Mouse (Mus musculus): ENCODE measurements around the gene Kcng3. TPM values are rescaled to one million over a fixed set of nuclear protein-coding genes. Genes with fewer than 3 reads are reported as not detected.

Kcng3 gene
- total RNA-seq (2022), result 10 to 100 TPM; 11.2 to 13.0 (median 11.9) TPM

DNA sequence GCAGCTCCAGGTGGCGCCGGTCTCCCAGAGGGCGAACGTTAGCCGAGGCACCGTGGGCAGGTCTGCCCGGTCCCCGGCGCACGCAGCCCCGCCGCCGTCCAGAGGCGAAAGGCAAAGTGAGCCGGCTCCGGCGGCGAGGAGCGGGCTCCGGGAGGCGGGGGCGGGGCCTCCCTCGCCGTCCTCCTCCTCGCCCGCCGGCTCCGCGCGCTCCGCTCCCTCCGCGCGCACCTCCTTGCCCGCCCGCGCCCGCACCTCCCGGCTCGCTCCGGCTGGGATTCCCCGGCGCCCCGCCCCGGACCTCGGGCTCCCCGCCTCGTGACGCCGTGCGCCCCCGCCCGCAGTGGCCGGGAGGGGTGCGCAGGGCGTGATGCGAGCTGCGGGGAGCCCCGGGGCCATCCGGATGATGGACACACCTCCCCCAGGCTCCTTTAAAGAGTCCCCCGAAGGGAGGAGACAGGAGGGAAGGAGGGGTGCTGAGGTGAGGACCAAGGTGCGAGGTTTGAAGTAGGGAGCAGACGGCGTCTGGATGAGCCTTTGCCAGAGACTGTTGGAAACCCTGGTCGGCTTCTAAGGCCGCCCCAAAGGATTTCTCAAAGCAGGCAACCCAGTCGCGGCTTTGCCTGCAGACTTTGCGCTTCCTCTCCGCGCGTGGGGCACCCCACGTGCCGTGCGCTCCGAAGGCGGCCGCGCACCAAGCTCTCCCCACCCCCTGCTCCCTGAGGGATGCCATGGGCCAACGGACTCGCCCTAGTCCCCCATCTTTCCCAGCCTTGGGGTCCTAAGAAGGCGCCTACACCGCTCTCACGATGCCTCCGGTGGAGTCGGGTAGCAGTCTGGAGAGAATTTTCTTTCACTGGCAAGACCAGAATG, at the start of gene Kcng3:
Kcng3 (minus strand) TSS at position 113 of the 870 bp plus-strand sequence.
- peak; percentile 37 to 42 for DNase-seq (ENCODE audit: low spot score in 2 of 2)

DNA sequence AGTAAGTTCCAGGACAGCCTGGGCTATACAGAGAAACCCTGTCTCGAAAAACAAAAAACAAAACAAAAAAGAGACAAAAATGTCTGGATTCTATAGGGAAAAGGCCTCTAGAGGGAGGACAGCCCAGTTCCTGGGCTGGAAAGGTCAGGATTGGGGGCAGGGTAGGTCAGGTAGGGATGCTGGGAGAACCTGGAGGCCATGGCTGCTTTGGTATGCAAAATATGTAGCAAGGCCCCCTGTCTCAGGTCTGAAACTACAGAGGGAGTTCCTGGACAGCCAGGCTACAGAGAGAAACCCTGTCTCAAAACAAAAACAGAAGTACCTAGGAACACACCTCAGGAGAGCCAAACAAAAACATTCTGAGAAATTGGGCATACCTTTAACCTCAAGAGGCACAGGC, 45.7 kb upstream of the Kcng3 start:
- no peak for DNase-seq (ENCODE audit: low spot score in 2 of 2)

DNA sequence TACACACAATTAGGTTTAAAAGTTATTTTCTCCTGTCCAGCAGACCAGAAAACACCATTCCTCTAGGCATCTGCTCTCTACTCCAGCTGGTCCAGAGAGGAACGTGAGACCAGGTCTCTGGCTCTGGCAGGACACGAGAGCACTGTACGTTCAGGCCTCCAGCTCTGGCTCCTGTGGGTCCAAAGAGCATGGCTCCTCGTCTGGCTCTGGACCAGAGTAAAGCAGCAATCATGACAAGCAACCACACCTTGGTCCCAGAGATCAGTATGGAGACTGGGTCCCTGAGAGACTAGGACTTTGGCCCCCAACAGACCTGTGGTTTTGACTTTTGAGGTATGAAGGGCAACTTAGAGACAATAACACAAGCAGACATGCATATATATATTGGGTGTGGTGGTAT, 41.0 kb upstream of the Kcng3 start:
- DNase-seq (ENCODE audit: low spot score in 2 of 2), result no peak

DNA sequence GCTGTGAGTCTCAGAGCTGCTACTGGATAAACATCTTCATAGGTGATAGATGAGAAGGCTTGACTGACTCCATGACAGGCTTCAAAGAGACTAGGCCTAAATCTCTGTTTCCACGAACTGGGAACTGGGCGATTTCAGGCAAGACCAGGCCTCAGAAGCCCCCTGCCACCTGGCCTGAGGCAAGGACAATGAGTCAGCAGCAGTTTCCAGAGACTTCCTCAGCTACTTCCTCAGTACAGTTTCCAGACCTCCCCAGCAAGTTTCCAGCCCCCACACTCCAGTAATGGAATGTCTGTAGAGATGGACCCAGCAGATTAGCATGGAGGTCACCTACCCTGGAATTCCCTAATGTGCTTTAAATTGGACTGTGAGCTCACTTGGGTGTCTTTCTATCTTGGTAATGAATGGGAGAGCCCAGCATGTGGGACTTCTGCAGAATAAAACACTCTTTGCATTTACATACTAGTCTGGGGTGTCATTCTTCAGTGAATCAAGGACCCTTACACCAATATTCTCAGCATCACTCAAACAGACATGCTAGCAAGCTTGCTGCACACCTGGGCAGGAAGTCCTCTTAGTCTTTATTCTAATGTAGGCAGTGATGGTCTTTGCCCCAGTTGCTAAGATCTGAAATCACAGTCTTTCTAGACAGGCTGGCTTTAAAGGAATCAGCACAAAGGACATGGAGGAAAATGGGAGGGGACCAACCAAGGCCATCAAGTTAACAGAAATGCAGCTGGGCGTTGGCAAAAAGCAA, 36.4 kb upstream of the Kcng3 start:
- DNase-seq (ENCODE audit: low spot score in 2 of 2), result no peak

DNA sequence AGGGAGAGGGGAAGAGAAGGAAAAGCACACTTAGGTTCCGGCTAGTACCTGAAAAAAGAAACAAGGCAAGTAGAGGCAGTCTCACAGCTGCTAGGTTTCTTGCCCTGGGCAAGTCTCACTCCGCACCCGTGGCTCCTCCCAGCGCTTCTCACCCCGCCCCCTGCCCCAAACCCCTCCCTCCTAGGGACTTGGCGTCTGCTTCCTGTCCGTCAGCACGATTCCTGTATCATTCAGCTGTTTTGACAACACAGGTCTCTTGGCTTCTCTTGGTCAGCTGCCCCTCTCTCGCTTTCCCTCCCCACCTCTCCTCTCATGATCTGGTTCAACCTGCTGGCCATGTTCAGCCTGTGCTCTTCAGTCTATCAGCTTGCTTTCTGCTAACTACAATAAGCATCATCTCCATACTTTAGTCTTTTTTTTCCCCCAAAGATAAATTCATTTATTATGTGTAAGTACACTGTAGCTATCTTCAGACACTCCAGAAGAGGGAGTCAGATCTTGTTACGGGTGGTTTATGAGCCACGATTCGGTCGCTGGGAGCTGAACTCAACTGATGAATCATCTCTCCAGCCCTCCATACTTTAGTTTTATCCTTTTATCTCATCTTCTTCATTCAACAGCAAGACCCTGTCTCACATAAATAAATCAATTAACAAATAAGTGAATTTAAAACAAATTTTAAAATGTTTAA, 35.0 kb upstream of the Kcng3 start:
- DNase-seq (ENCODE audit: low spot score in 2 of 2), result no peak

- no peak for DNase-seq (ENCODE audit: low spot score in 2 of 2)
Observed at GRCm38 (mm10) chr17:83664761-83665160, 33.1 kb upstream of the Kcng3 start.

GRCm38 (mm10) chr17:83658943-83659342, 27.2 kb upstream of the Kcng3 start:
- no peak for DNase-seq (ENCODE audit: low spot score in 2 of 2)

DNA sequence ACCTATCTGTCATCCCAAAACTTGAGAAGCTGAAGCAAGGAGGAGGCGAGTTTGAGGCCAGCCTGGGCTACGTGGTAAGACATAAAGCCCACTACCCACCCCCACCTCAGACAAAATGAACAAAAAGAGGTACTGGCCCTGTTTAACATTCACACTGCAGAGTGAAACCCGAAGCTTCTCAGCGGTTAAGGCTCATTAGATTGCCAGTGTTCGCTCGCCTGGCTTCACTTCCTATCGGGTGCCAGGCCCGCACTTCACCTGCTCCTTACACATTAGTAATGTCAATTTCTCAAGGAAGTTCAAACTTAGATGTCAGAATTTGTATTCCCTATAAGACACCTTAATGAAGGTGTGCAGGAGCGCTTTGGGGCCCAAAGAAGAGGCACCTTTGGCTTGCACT, 25.7 kb upstream of the Kcng3 start:
- DNase-seq (ENCODE audit: low spot score in 2 of 2), result no peak

DNA sequence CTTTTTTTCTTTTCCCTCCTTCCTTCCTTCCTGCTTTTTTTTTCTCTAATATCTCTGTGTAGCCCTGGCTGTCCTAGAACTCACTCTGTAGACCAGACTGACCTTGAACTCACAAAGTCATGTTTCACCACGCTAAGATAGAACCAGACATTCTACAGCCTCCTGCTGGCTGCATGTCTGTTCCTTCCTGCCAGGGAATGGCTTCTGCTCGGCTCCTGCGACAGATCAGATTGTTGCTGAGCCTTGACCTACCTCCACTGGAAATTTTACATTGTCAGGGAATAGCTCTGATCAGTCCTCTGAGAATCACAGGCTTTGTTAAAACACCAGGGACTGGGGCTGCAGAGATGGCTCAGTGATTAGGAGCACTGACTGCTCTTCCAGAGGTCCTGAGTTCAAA, 24.0 kb upstream of the Kcng3 start:
- no peak for DNase-seq (ENCODE audit: low spot score in 2 of 2)

DNA sequence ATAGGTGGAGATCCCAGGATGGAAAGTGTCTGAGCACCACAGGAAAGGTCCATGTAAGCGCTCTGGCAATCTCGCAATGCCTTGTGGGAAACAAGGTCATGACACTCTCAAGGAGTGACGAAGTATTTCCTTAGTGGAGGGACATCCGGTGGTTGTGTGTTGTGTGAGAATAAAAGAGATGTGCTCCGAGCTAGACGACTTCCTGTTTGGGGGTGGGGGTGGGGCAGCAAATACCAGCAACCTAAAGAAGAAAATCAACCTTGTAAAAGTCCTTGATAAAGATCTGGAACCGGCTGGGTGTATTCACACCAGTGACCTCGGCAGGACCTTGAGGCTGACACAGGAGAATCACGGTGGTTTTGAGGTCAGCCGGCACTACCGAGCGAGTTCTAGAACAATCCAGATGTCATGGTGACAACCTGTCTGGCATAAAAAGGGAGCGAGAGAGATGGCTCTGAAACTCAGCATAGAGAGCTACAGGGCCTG, 23.0 kb upstream of the Kcng3 start:
- DNase-seq (ENCODE audit: low spot score in 2 of 2), result no peak

DNA sequence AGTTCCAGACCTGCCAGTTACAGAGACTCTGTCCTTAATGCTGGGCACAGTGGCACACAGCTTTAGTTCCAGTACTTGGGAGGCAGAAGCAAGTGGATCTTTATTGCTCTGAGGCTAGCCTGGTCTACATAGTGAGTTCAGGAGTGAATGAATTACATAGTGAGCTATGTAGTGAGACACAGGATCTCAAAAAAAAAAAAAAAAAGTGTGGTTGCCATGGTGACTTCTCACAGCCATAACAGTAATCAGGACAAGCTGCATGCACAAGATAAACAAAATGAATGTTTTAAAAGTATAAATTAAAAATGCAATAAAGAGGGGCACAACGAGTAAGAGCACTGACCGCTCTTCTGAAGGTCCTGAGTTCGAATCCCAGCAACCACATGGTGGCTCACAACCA, 21.9 kb upstream of the Kcng3 start:
- no peak for DNase-seq (ENCODE audit: low spot score in 2 of 2)

GRCm38 (mm10) chr17:83650932-83651682, 19.4 kb upstream of the Kcng3 start:
- DNase-seq (ENCODE audit: low spot score in 2 of 2), result no peak

GRCm38 (mm10) chr17:83649986-83650385, 18.3 kb upstream of the Kcng3 start:
- DNase-seq (ENCODE audit: low spot score in 2 of 2), result no peak

GRCm38 (mm10) chr17:83647413-83647812, 15.7 kb upstream of the Kcng3 start:
- DNase-seq (ENCODE audit: low spot score in 2 of 2), result no peak

GRCm38 (mm10) chr17:83646425-83647163, 14.9 kb upstream of the Kcng3 start:
- no peak for DNase-seq (ENCODE audit: low spot score in 2 of 2)

DNA sequence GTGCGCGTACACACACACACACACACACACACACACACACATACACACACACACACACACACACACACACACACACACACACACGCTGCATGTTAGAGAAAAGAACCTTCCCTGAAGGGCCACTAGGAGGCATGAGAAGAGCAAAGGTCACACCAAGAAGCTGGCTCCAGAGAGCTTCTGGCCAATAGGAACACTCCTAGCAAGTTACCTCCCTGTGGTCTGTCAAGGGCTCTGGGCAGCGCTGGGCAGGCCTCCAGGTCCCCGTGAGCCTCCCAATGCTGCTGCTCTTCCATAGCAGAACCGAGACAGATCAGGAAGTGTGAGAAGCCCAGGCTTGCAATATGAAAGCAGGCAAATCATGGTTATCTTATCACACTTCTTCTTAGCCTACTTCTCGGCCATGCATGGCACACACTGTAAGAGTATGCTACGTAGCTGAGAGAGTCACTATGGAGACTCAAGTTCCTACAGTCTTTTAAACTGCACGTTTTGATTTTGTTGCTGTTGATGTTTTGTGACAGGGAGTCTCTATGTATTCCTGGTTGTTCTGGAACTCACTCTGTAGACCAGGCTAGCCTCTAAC, 13.6 kb upstream of the Kcng3 start:
- no peak for DNase-seq (ENCODE audit: low spot score in 2 of 2)

DNA sequence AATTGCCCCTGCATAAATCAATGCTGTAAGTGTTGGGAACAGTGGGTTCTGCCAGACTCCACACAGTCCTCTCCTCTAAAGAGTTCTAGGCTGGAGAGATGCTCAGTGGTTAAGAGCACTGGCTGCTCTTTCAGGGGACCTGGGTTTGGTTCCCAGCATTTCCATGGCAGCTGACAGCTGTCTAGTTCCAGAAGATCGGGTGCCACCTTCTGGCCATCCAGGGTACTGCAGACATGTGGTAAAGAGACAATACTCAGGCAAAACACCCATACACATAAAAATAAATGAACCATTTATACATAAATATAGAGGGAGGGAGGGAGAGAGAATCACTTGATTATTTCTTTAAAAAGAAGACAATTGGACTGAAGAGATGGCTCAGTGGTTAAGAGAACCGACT, 5.7 kb upstream of the Kcng3 start:
- no peak for DNase-seq (ENCODE audit: low spot score in 2 of 2)

- no peak for DNase-seq (ENCODE audit: low spot score in 2 of 2)
Observed at GRCm38 (mm10) chr17:83636443-83636842, 4.7 kb upstream of the Kcng3 start.

GRCm38 (mm10) chr17:83632653-83633570, 1.2 kb upstream of the Kcng3 start:
- DNase-seq (ENCODE audit: low spot score in 2 of 2), result peak; percentile 33 to 48

All from left cerebral cortex, adult 8-10 months (tissue).